Mouse (Mus musculus) midbrain, embryonic 14.5 days (tissue): ENCODE results near the gene Gm9970. TPM values are rescaled to one million over a fixed set of nuclear protein-coding genes. Genes with fewer than 3 reads are reported as not detected.
A peak's percentile ranks its signal among the peaks of the same experiment; 100 is the strongest.

ENCODE experiments used
- ATAC-seq: fragments of 200-750 bp; cut with Nextera tagmentation; 2 replicates; pipeline ENCODE4 v1.8.0; 2017; ENCODE audit warnings: moderate number of reproducible peaks, moderate library complexity; ENCODE audit not compliant: low FRiP score, low TSS enrichment
- DNase-seq: peaks from one replicate; pipeline ENCODE4 v3.0.0-alpha.2; 2015
- H3K27ac ChIP-seq: fragments of 300-500 bp; sonication (generic); replicated peaks from 2 replicates; pipeline ENCODE4 v1.5.1; 2014; ENCODE audit warnings: mild to moderate bottlenecking, low read depth, low read length, moderate library complexity
- H3K27me3 ChIP-seq: fragments of 300-500 bp; sonication (generic); 2 replicates; pipeline ENCODE4 v1.6.1; 2014; ENCODE audit warnings: low read length, control low read depth, mixed read lengths; ENCODE audit not compliant: control insufficient read depth, insufficient read depth
- H3K36me3 ChIP-seq: fragments of 300-500 bp; sonication (generic); 2 replicates; pipeline ENCODE4 v1.6.1; 2014; ENCODE audit warnings: low read length, control low read depth; ENCODE audit not compliant: control insufficient read depth, insufficient read depth
- H3K4me1 ChIP-seq: fragments of 300-500 bp; sonication (generic); 2 replicates; pipeline ENCODE4 v1.6.1; 2014; ENCODE audit warnings: mild to moderate bottlenecking, antibody characterized with exemption, low read length, control low read depth; ENCODE audit not compliant: control insufficient read depth, insufficient read depth
- H3K4me2 ChIP-seq: fragments of 300-500 bp; sonication (generic); 2 replicates; pipeline ENCODE4 v1.6.1; 2014; ENCODE audit warnings: mild to moderate bottlenecking, low read length, moderate library complexity
- H3K4me3 ChIP-seq: fragments of 300-500 bp; sonication (generic); replicated peaks from 2 replicates; pipeline ENCODE4 v1.5.1; 2014; ENCODE audit warnings: low read depth, low read length
- H3K9ac ChIP-seq: fragments of 300-500 bp; sonication (generic); replicated peaks from 2 replicates; pipeline ENCODE4 v1.6.1; 2014; ENCODE audit warnings: mild to moderate bottlenecking, low read length, moderate library complexity
- H3K9me3 ChIP-seq: fragments of 300-500 bp; sonication (generic); 2 replicates; pipeline ENCODE4 v1.6.1; 2016; ENCODE audit warnings: low read length, control low read depth, mixed read lengths; ENCODE audit not compliant: control insufficient read depth
- WGBS: fragments of 180-500 bp; shearing (Covaris S2); extraction: QIAGEN DNeasy Blood & Tissue Kit; methylation state at CpG from one replicate; pipeline ENCODE4 v1.1.7; 2014; 5-methylcytosine and 5-hydroxymethylcytosine counted together
- polyA plus RNA-seq: library from polyadenylated mRNA; unstranded; fragments of >200 nt; fragmentation: Nextera tagmentation; extraction: Ambion mirVana; gene quantifications from 2 replicates; pipeline ENCODE4 v1.2.1, GENCODE M21; 2014

The Gm9970 gene
- 0.72 and 0.74 TPM in 2 replicates for polyA plus RNA-seq

DNA sequence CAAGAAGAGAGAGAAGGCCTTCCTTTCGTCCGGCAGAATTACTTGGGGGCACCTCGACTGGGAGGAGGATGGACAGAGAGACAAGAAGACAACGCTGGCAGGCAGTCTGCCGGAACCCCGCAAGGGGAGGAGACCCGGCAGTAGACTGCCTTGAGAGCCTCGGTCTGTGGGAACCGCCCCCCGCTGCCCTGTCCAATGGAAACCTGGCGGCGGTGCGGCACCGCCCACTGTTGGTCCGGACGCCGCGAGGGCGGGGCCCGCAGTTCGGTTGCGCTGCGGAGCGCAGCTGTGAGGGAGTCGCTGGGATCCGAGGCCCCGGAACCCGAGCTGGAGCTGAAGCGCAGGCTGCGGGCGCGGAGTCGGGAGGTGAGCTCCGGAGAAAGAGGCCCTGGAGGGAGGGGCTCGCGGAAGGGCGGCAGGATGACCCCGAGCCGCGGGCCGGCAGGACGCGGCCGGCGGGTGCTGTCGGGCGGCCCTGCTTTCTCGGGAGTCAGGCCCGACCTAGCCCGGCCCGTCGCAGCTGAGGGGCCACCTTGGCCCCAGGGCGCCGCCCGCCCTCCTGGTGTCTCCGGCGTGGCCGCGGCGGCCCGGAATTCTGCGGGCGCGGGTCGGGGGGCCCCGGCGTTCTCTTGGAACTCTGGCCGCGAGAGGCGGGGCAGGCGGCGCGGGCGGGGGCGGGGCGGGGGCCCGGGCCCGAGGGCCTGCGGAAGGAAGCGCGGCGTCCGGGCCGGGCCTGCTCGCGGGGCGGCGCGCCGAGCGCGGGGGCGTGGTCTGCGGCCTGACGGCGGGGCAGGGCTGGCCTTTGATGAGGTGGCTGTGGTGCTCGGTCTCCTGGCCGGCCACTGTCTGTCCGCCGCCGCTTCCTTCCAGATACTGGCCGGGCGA lies at the start of gene Gm9970, which contains the start of gene Nrbp1:
TSS of gene Gm9970 (minus strand) at position 596 of the 885 bp plus-strand sequence.
TSS of gene Nrbp1 (plus strand) at position 228 of the 885 bp plus-strand sequence.
- ATAC-seq = peak; percentile 100
- DNase-seq = peak; percentile 98
- Histone ChIP-seq H3K27ac (peak within 1 kb of the TSS; percentile 96), H3K4me3 (peak within 1 kb of the TSS; percentile 95), H3K27me3 (no peaks in the 10 kb centered on the region), H3K9me3 (no peaks in the 10 kb centered on the region), H3K4me2 (peak within 1 kb of the TSS; percentile 60), H3K9ac (peak within 1 kb of the TSS; percentile 93), H3K4me1 (peaks cover 7% of the 10 kb centered on the region), H3K36me3 (peaks cover 23% of the 10 kb centered on the region)
- WGBS = under 1% methylated on average over 99 of the region's 103 CpGs

DNA sequence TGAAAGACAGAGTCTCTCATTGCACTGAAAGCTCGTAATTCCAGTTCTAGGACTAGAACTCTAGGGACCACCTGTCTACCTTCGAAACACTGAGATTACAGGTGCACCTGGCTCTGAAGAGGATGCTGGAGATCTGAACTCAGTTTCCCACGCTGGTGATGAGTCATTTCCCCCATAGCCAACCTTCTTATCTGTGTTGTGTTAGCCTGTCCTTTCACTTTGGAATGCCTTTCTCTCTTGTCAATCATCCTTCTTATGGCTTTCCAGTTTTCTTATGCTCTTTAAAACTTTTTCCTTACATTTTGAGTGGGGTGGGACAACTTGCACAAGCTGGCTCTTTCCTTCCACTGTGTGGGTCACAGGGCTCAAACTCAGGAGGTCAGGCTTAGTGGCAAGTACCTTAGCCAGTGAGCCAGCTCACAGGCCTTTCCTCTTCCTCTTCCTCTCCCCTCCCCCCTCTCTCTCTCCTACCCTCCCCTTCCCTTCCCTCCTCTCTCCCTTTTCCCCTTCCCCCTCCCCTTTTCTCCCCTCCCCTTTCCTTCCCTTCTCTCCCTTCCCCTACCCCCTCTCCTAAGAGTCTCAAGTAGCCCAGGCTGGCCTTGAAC lies 48.7 kb upstream of the Gm9970 start:
- Histone ChIP-seq H3K36me3 (peaks cover 38% of the 10 kb centered on the region), H3K4me1 (peaks cover 14% of the 10 kb centered on the region), H3K27me3 (no peaks in the 10 kb centered on the region), H3K9ac (no peak overlapping the region), H3K4me2 (peak overlapping the region; percentile 73), H3K4me3 (no peak overlapping the region), H3K27ac (no peak overlapping the region), H3K9me3 (no peaks in the 10 kb centered on the region)
- ATAC-seq (no peak), DNase-seq (no peak)
- 93% methylated on average over 3 of the region's 3 CpGs for WGBS

DNA sequence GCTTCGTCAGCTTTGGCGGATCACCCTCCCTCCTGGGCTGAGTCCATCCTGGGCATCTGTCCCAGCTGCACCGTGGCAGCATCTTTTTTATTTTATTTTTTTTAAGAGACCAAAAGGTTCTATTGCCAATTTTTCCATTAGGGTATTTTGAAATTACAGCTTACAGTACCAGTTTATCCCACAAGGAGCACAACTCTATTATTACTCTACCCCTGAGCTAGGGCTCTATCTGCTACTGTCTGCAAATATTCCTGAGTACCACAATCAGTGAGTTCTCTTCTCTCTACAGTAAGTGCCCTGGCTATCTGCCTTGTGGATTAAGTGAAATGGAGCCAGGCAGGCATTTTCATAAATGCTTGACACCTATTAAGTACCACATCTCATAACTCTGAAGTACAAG lies 47.6 kb upstream of the Gm9970 start:
- Histone ChIP-seq H3K27me3 (no peaks in the 10 kb centered on the region), H3K4me3 (no peak overlapping the region), H3K27ac (no peak overlapping the region), H3K4me1 (peaks cover 8% of the 10 kb centered on the region), H3K4me2 (no peak overlapping the region), H3K9ac (no peak overlapping the region), H3K36me3 (peaks cover 41% of the 10 kb centered on the region), H3K9me3 (no peaks in the 10 kb centered on the region)
- 84% methylated on average over 3 of the region's 3 CpGs for WGBS
- ATAC-seq = no peak
- no peak for DNase-seq

GRCm38 (mm10) chr5:31288225-31288624 lies 47.2 kb upstream of the Gm9970 start:
- no peak overlapping the region for H3K4me2 ChIP-seq
- peaks cover 8% of the 10 kb centered on the region for H3K4me1 ChIP-seq
- DNase-seq (no peak), ATAC-seq (no peak)
- no peak overlapping the region for H3K9ac ChIP-seq
- H3K36me3 ChIP-seq = peaks cover 41% of the 10 kb centered on the region
- 87% methylated on average over 4 of the region's 4 CpGs for WGBS
- H3K4me3 ChIP-seq = no peak overlapping the region
- H3K9me3 ChIP-seq = no peaks in the 10 kb centered on the region
- H3K27me3 ChIP-seq = no peaks in the 10 kb centered on the region
- H3K27ac ChIP-seq = no peak overlapping the region

GRCm38 (mm10) chr5:31279245-31279988 lies 38.4 kb upstream of the Gm9970 start:
- Histone ChIP-seq H3K27ac (no peak overlapping the region), H3K4me2 (no peak overlapping the region), H3K9me3 (no peaks in the 10 kb centered on the region), H3K4me1 (no peaks in the 10 kb centered on the region), H3K36me3 (peaks cover 81% of the 10 kb centered on the region), H3K27me3 (no peaks in the 10 kb centered on the region), H3K4me3 (no peak overlapping the region), H3K9ac (no peak overlapping the region)
- ATAC-seq (no peak), DNase-seq (no peak)
- 89% methylated on average over 20 of the region's 20 CpGs for WGBS

DNA sequence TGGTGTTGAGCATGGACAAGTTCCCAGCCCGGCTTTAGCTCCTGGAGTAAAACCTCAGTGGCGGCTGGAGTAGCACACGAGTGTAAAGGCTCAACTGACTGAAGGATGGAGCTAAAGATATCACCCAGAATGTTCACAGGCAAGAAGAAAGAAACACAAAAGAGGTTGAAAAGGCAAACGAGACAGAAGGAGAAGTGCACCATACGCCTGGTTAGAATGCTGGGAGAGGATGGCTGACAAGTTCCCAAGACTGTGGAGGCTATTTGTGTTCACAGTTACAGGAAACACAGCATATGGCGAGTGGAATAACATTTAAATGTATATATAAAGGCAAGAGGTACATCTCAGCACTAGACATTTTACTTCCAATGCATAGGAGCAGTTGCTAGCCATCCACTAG lies 32.0 kb upstream of the Gm9970 start:
- 93% methylated on average over 6 of the region's 6 CpGs for WGBS
- Histone ChIP-seq H3K27me3 (no peaks in the 10 kb centered on the region), H3K4me3 (no peak overlapping the region), H3K4me1 (no peaks in the 10 kb centered on the region), H3K36me3 (peaks cover 63% of the 10 kb centered on the region), H3K9me3 (no peaks in the 10 kb centered on the region), H3K4me2 (no peak overlapping the region), H3K27ac (no peak overlapping the region), H3K9ac (no peak overlapping the region)
- no peak for ATAC-seq
- no peak for DNase-seq

DNA sequence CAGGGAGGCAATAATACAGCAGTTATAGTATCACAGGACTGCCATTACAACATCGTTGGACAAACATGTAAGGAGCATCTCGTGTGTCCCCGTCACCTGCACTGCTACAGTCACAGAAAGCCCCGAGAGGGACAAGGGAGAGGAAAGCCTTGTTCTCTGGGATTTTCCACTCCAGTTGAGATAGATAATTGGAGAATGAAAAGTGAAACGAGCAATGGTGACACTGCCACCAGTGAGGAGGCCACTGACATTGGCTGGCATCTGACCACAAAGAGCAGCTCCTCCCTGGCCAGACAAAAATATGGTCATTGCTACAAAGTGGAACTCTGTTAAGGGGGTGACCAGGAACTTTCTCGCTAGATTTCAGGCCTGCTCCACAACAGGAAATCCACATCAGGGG lies 26.7 kb upstream of the Gm9970 start:
- no peak overlapping the region for H3K4me2 ChIP-seq
- DNase-seq (no peak), ATAC-seq (no peak)
- no peak overlapping the region for H3K4me3 ChIP-seq
- WGBS = 56% methylated on average over 6 of the region's 6 CpGs
- H3K36me3 ChIP-seq = peaks cover 85% of the 10 kb centered on the region
- H3K9ac ChIP-seq = no peak overlapping the region
- no peaks in the 10 kb centered on the region for H3K27me3 ChIP-seq
- no peaks in the 10 kb centered on the region for H3K9me3 ChIP-seq
- H3K27ac ChIP-seq = no peak overlapping the region
- no peaks in the 10 kb centered on the region for H3K4me1 ChIP-seq

DNA sequence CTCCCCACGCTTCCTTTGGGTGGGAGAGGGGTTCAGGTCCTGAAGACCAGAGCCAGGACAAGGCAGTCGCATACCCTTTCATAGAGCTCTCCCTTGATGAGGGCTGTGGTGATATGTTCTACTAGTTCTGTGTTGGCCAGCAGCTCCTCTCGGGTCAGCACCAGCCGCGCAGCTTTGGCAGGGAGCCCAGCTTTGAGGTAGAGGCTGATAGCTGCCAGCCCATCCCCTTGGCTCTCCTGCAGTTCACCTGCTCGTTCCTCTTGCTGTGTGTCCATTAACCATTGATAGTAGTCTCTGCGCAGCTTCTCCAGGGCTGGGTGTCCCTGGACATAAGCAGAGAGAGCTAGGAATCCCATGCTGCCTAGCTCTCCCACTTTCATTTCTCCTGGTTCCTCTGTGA lies 25.1 kb upstream of the Gm9970 start:
- Histone ChIP-seq H3K4me1 (no peaks in the 10 kb centered on the region), H3K4me3 (no peak overlapping the region), H3K36me3 (peaks cover 89% of the 10 kb centered on the region), H3K9ac (no peak overlapping the region), H3K27me3 (no peaks in the 10 kb centered on the region), H3K27ac (no peak overlapping the region), H3K9me3 (no peaks in the 10 kb centered on the region), H3K4me2 (no peak overlapping the region)
- 89% methylated on average over 7 of the region's 7 CpGs for WGBS
- no peak for ATAC-seq
- no peak for DNase-seq
